Mouse (Mus musculus): ENCODE results near the gene Sema6d.

The Sema6d gene

GRCm38 (mm10) chr2:124573734-124574133 is 484.0 kb downstream of the Sema6d start:
- DNase-seq, result no peak

GRCm38 (mm10) chr2:124576053-124576452 is 486.3 kb downstream of the Sema6d start:
- no peak for DNase-seq

- DNase-seq, result no peak
These were observed 493.8 kb downstream of the Sema6d start for GRCm38 (mm10) chr2:124583561-124583960.

DNA sequence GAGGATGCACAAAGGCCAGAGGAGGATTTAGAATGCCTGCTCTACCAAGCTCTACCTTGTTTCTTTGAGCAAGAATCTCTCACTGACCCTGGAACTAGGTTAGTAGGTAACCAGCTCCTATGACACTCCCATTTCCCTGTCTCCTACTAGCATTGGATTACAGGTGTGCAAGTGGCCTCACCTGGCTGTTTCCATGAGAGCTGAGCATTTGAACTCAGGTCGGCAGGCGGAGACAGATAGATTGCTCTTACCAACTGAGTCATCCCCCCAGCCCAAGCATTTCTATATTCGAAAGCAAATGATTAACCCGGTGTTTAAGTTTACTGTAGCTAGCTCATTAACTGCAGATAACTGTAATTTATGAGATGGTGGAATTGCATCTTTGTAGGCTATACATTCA is 503.0 kb downstream of the Sema6d start:
- no peak for DNase-seq

DNA sequence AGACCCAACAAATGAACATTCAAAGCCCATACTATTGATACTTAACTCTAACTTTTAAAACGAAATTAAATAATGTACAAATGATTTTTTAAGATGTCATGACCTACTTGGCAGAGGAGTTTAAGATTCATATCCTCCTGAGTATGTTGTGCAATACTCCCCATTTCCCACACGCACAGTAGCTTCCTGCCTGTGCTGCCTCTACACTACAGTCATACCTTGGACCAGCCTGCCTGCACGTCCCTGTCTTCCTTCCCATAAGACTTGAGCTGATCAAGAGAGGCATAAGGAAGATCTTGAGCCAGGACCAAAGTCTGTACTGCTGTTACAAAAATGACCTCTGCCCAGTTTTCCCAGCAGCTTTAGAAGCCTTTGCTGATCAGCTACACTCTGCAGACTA is 509.2 kb downstream of the Sema6d start:
- no peak for DNase-seq

DNA sequence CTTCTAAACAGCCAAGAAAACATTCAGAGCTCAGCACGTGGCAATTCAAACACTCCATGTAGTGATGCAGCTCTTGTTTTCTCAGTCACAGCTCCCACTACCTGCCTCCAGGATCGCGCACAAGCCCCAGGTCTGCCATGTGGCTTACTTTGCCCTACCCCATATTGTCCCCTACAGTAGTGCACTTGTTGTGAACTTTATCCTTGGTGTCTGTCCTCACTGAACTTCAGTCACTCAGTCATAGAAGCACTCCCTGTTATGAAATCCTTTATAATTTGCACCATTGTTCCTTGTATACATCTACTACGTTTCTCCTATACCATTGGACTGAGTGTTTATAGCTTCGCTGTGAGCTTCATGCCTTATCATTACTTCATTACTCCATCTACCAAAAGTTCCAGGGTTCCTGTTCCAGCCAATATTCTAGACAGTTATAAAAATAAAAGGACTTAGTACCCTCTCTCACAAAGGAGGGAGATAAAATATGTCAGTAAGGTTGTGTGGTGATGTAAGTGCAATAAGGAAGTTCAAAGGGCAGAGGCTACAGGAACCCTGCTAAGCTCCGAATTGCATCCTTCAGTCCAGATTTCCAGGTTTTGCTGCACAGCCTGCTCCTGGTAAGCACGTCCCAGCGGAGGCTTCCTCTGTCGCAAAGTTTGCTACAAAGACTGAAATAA is 512.1 kb downstream of the Sema6d start:
- DNase-seq, result no peak

DNA sequence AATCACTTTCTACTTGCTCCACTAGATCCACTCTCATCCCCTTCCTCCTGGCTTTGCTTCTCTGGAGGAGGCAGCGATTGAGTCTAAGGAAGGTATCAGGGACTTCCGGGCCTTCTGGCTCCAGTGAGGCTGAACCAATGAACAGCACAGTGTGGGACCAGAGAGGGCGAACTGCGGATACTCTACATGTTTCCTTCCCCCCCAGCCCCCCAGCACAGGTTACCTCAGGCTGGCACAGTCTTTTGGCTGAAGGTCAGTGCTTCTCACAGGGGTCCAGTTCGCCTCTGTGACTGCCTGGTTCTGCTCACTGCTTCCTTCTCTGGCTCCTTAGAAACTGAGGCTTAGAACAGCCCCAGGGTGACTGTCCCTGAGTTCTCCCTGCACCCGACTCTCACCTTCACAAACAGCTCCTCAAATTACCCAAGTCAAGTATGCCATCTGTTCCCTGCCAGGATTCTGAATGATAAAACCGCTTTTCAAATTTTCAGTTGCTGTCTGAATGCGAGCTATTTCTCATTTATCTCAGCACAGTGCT is 512.7 kb downstream of the Sema6d start:
- DNase-seq, result no peak

- no peak for DNase-seq
These were observed 515.6 kb downstream of the Sema6d start for GRCm38 (mm10) chr2:124605341-124605740.

- DNase-seq, result no peak
These were observed 518.2 kb downstream of the Sema6d start for GRCm38 (mm10) chr2:124607986-124608385.

GRCm38 (mm10) chr2:124608546-124608945 is 518.8 kb downstream of the Sema6d start:
- no peak for DNase-seq

DNA sequence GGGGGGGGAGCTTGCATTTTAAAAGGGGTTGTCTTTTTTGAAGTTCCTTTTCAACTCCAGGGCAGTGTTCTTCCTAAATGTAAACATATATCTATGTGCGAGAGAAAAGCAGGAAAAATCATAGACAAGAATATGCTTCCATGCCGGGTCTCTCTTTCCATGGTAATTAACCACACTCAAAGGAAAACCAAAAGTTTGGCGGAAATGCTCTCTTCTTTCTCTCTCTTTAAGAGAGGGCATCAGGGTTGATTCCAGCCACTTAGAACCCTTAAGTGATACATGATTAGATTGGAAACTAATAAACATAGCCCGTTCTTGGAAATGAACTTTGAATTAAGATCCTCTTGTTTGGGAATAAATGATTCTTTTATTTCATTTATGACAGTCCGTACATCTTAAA is 519.2 kb downstream of the Sema6d start:
- no peak for DNase-seq

GRCm38 (mm10) chr2:124609711-124610585 is 520.2 kb downstream of the Sema6d start:
- DNase-seq, result peak; percentile 86

DNA sequence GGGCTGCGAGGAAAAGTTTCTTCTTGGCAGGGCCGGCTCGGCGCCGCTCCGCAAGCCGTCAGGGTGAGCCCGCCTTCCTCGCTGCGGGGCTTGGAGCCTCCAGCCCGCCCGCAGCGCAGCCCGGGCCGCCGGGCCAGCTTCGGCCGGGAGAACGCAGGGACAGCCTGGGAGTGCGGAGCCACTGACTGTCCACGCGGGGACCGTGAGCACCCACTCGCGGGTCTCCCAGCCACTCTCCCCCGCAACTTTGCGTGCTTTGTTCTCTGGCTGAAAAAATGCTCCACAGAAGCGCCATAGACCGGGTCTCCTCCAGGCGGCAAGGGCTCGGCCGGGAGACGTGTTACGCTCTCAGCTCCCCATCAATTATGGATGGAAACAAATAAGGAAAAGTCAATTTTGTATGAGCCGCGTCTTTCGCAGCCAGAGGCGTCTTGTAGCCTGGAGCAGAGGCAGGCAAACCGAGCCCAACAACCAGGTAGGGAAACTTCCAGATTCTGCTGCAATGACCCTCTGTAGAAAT is 520.9 kb downstream of the Sema6d start:
- DNase-seq, result no peak

DNA sequence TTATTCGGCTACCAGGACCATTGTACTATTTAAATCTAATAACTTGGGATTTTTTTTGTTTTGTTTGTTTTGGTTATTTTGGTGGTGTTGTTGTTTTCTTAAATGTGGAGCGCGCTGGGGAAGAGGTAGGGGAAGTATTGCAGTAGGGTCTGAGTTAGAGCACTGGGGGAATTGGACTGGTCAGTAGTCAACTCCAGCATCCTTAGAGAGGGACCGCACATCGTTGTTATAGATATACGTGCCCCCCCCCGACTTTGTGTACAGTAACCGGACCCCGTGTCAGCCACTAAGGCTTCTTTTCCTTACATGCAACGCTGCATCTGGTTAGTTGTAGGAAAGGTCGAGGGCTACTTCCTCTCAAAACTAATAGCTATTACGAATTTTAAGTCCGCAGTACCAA is 521.5 kb downstream of the Sema6d start:
- DNase-seq, result no peak

GRCm38 (mm10) chr2:124612276-124612675 is 522.5 kb downstream of the Sema6d start:
- no peak for DNase-seq

DNA sequence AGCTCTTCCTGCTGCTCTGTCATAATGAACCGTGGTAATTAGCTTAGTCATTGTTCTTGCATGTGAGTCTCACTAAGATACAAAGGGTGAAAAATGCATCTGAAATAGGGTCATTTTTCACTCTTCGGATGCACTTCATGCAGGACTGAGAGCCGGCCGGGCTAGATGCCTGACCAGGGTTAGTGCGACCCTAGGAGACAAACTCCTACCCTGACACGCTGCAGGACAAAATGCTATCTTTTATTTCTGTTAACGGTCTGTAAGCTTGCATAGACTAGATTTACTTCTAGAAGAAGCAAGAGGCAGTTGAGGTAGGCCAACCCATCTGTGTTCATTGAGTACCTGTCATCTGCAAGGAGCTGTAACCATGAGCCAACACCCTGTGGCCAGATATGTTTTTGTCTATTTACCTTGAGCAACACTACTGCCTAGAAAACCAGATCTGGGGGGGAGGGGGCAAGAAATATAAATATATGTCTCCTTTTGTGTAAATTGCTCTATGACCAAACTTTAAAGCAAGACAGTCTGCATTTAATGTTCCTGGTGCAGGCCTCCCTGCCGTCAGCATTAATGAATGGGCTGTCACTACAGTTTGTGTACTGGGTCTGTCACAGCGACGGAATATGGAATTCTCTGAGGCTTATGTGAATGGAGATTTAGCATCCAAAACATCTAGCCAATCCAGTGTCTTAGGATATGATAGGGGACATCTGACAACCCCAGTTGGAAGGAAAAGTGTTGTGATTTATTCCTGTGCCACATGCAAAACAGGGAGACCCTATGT is 523.1 kb downstream of the Sema6d start:
- DNase-seq, result no peak

DNA sequence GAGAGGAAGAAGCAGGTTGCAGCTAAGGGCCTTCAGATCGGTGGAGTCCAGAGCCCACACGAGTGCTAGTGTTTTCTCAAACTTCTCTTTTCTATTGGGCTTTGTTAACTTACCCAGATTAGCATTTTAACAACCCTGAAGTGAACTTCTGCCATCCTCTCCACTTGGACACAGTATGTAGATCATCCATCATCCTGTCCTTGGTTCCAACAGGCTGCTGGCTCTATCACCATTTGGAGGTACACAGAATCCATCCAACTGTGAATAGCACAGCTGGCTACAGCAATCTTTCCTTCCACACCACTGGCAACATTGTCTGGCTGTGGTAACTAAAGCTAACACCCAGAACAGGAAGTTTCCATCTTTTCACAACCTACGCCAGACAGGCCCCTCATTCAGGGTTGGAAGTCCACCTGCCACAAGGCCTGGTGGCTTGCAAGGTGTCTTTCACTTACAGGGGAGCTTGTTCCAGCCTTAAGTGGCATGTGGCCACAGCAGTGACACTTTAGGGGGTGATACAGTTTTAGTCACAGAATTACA is 524.0 kb downstream of the Sema6d start:
- DNase-seq, result no peak

DNA sequence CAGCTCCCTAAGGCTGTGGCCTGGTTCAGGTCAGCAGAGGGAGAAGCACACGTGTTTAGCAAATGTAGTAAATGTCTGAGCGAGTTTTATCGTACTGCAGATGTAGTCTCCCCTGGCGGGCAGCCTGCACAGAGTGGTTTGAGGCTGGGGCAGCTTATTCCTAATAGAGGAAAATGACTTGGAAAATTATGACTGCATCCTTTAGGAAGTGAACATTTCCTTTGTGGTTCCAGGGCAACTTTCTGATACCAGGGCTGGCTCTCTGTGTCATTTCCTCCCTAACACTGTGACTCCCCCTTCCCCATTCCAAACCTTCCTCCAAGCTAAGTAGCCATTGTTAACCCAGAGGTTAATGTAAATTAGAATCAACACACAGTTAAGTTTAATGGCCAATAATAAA is 527.0 kb downstream of the Sema6d start:
- DNase-seq, result no peak

GRCm38 (mm10) chr2:124617440-124617839 is 527.7 kb downstream of the Sema6d start:
- no peak for DNase-seq

GRCm38 (mm10) chr2:124618091-124618490 is 528.3 kb downstream of the Sema6d start:
- DNase-seq, result no peak

- no peak for DNase-seq
These were observed 528.9 kb downstream of the Sema6d start for GRCm38 (mm10) chr2:124618526-124619219.

GRCm38 (mm10) chr2:124620470-124620869 is 530.7 kb downstream of the Sema6d start:
- DNase-seq, result no peak

All from right cerebral cortex, postnatal 25 days (tissue).